Mouse (Mus musculus): ENCODE results near the gene Numa1. TPM values are rescaled to one million over a fixed set of nuclear protein-coding genes. Genes with fewer than 3 reads are reported as not detected.

Numa1 gene
- polyA plus RNA-seq, 1 experiment from 2014 or later: 79.0 TPM

DNA sequence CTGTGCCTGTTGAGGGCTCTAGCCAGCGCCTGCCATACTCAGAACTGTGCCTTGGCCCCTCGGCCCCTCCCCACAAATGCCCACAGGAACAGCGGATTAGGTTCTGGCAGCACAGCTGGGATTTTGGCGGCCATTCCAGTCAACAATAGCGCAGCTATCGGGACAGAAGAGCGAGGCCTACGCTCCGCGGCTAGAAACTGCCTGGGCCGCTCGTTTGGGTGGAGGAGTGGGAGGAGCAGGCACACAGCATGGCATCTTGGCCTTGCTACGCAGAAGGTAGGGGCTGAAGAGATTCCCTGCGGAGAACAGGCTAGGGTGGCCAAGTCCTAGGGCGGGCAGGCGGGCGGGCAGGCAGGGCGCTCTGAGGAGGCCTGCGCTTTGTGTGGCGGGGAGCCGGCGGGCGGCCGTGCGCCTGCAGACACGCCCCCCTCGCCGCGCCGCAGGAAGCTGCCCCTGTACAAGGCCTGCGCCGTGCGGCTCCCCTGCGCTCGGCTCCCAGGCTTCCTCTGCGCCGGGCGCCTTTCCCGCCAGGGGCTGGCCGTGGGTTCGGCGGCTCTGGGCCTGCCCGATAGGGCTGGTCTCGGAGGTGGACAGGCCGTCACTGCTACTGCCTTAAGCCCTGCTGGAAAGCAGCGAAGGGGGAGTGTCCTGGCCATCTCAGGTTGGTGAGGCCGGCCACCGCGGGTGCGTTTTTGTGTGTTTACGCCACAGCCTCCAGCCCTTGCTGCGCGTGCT lies 36.0 kb downstream of the Numa1 start:
- peaks cover 14% of the 10 kb centered on the region for H3K36me3 ChIP-seq
- H3K4me1 ChIP-seq (replicated peaks): peaks cover 49% of the 10 kb centered on the region
- peak; percentile 87 for DNase-seq (ENCODE audit: low spot score)
- H3K9me3 ChIP-seq: no peaks in the 10 kb centered on the region
- no peaks in the 10 kb centered on the region for H3K27me3 ChIP-seq (ENCODE audit: insufficient read depth, poor library complexity, severe bottlenecking)
- peak overlapping the region; percentile 84 for H3K4me3 ChIP-seq
- H3K27ac ChIP-seq: peak overlapping the region; percentile 99
- under 1% methylated on average over 53 of the region's 53 CpGs for WGBS

DNA sequence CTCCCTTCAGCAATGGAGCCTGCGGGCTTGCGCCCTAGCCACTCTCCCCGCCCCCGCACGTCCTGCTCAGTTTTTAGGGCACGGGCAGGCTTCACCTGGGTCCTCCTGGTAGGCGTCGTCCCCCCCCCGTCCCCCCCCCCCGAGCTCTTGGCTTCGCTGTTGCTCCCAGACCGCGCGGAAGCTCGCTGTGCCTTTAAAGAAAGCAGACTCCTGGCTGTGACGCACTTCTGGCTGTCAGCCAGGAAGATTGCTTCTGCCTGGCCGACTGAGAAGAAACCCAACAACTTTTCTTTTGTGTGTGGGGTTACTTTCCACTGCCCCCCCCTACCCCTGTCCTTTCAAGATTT lies 36.5 kb downstream of the Numa1 start:
- 0% methylated on average over 17 of the region's 17 CpGs for WGBS
- Histone ChIP-seq H3K4me1 (replicated peaks) (peaks cover 49% of the 10 kb centered on the region), H3K4me3 (peak overlapping the region; percentile 84), H3K27me3 (ENCODE audit: insufficient read depth, poor library complexity, severe bottlenecking) (no peaks in the 10 kb centered on the region), H3K36me3 (peaks cover 18% of the 10 kb centered on the region), H3K27ac (peak overlapping the region; percentile 99), H3K9me3 (no peaks in the 10 kb centered on the region)
- no peak for DNase-seq (ENCODE audit: low spot score)

- Histone ChIP-seq H3K27ac (peak overlapping the region; percentile 99), H3K4me3 (peak overlapping the region; percentile 84), H3K36me3 (peaks cover 20% of the 10 kb centered on the region), H3K4me1 (replicated peaks) (peaks cover 49% of the 10 kb centered on the region), H3K27me3 (ENCODE audit: insufficient read depth, poor library complexity, severe bottlenecking) (no peaks in the 10 kb centered on the region), H3K9me3 (no peaks in the 10 kb centered on the region)
- 7% methylated on average over 19 of the region's 19 CpGs for WGBS
- peak; percentile 74 for DNase-seq (ENCODE audit: low spot score)
Measured at GRCm38 (mm10) chr7:101970821-101971461, 37.0 kb downstream of the Numa1 start.

GRCm38 (mm10) chr7:101971721-101972120 lies 37.8 kb downstream of the Numa1 start:
- Histone ChIP-seq H3K4me3 (peak overlapping the region; percentile 84), H3K27ac (peak overlapping the region; percentile 99), H3K9me3 (no peaks in the 10 kb centered on the region), H3K4me1 (replicated peaks) (peaks cover 49% of the 10 kb centered on the region), H3K36me3 (peaks cover 28% of the 10 kb centered on the region), H3K27me3 (ENCODE audit: insufficient read depth, poor library complexity, severe bottlenecking) (no peaks in the 10 kb centered on the region)
- 66% methylated on average over 2 of the region's 2 CpGs for WGBS
- no peak for DNase-seq (ENCODE audit: low spot score)

DNA sequence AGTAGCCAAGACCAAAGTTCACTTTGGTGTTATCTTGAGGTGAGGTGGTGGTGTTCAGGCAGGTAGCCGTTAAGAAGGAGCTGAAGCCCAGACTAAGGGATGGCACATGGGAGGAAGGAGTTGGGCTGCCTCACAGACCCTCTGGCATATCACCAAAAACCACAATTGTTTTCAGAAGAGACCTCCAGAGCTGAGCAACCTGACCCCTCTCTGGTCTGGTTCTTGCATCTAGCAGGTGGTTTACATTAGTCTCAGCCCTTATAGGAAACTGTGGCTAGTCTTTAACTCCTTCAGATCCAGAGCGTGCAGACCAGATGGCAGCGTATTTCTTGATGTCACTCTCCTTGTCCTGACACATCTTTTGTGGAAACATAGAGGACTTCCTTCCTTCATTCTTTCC lies 39.8 kb downstream of the Numa1 start:
- Histone ChIP-seq H3K4me1 (replicated peaks) (peaks cover 46% of the 10 kb centered on the region), H3K9me3 (no peaks in the 10 kb centered on the region), H3K27ac (no peak overlapping the region), H3K36me3 (peaks cover 38% of the 10 kb centered on the region), H3K27me3 (ENCODE audit: insufficient read depth, poor library complexity, severe bottlenecking) (no peaks in the 10 kb centered on the region), H3K4me3 (no peak overlapping the region)
- no peak for DNase-seq (ENCODE audit: low spot score)
- 74% methylated on average over 3 of the region's 3 CpGs for WGBS

- Histone ChIP-seq H3K4me1 (replicated peaks) (peaks cover 38% of the 10 kb centered on the region), H3K27me3 (ENCODE audit: insufficient read depth, poor library complexity, severe bottlenecking) (no peaks in the 10 kb centered on the region), H3K9me3 (no peaks in the 10 kb centered on the region), H3K27ac (no peak overlapping the region), H3K4me3 (no peak overlapping the region), H3K36me3 (peaks cover 42% of the 10 kb centered on the region)
- 66% methylated on average over 2 of the region's 2 CpGs for WGBS
- DNase-seq (ENCODE audit: low spot score): no peak
Measured at GRCm38 (mm10) chr7:101974505-101974904, 40.6 kb downstream of the Numa1 start.

- H3K9me3 ChIP-seq: no peaks in the 10 kb centered on the region
- peaks cover 64% of the 10 kb centered on the region for H3K36me3 ChIP-seq
- 73% methylated on average over 1 of the region's 1 CpGs for WGBS
- H3K4me1 ChIP-seq (replicated peaks): no peaks in the 10 kb centered on the region
- no peaks in the 10 kb centered on the region for H3K27me3 ChIP-seq (ENCODE audit: insufficient read depth, poor library complexity, severe bottlenecking)
- no peak overlapping the region for H3K4me3 ChIP-seq
- DNase-seq (ENCODE audit: low spot score): no peak
- H3K27ac ChIP-seq: no peak overlapping the region
Measured at GRCm38 (mm10) chr7:101982735-101983134, 48.8 kb downstream of the Numa1 start.

- WGBS: 91% methylated on average over 3 of the region's 3 CpGs
- H3K27ac ChIP-seq: no peak overlapping the region
- H3K9me3 ChIP-seq: no peaks in the 10 kb centered on the region
- H3K27me3 ChIP-seq (ENCODE audit: insufficient read depth, poor library complexity, severe bottlenecking): no peaks in the 10 kb centered on the region
- no peak overlapping the region for H3K4me3 ChIP-seq
- no peak for DNase-seq (ENCODE audit: low spot score)
- peaks cover 78% of the 10 kb centered on the region for H3K36me3 ChIP-seq
- H3K4me1 ChIP-seq (replicated peaks): no peaks in the 10 kb centered on the region
Measured at GRCm38 (mm10) chr7:101985081-101985480, 51.2 kb downstream of the Numa1 start.

DNA sequence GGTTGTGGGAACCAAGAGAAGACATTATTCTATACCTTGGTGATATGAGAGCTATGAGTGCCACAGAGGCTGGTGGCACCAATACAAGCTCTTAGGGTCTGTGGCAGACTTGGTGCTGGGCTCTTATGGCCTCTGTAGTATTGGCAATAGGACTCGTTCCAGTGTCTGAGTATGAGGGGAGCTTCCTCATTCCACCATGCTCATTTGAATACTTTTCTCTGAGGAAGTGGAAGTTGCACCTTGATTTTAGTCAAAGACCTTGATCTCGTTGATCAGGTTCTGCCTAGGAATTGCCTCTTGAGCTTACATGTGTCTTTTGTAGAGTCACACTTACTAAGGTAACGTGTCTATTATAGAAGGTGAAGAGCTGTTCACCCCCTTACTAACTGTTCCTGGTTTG lies 60.3 kb downstream of the Numa1 start:
- DNase-seq (ENCODE audit: low spot score): no peak
- Histone ChIP-seq H3K9me3 (no peaks in the 10 kb centered on the region), H3K4me3 (no peak overlapping the region), H3K36me3 (peaks cover 100% of the 10 kb centered on the region), H3K27me3 (ENCODE audit: insufficient read depth, poor library complexity, severe bottlenecking) (no peaks in the 10 kb centered on the region), H3K27ac (no peak overlapping the region), H3K4me1 (replicated peaks) (no peaks in the 10 kb centered on the region)
- 92% methylated on average over 3 of the region's 3 CpGs for WGBS

DNA sequence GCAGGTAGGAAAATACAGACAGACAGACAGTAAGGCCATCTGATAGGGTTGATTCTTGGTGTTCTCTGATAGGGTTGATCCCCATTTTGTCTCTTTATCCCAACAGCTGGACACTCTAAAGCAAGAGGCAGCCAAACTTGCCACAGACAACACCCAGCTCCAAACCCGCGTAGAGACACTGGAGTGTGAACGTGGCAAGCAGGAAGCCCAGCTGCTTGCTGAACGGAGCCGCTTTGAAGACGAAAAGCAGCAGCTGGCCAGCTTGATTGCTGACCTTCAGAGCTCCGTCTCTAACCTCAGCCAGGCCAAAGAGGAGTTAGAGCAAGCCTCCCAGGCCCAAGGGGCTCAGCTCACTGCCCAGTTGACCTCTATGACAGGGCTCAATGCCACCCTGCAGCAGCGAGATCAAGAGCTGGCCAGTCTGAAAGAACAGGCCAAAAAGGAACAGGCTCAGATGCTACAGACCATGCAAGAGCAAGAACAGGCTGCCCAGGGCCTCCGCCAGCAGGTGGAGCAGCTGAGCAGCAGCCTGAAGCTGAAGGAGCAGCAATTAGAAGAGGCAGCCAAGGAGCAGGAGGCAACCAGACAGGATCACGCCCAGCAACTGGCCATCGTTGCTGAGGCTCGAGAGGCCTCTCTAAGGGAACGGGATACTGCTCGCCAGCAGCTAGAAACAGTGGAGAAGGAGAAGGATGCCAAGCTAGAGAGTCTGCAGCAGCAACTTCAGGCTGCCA lies 64.5 kb downstream of the Numa1 start:
- peak; percentile 76 for DNase-seq (ENCODE audit: low spot score)
- H3K4me1 ChIP-seq (replicated peaks): no peaks in the 10 kb centered on the region

DNA sequence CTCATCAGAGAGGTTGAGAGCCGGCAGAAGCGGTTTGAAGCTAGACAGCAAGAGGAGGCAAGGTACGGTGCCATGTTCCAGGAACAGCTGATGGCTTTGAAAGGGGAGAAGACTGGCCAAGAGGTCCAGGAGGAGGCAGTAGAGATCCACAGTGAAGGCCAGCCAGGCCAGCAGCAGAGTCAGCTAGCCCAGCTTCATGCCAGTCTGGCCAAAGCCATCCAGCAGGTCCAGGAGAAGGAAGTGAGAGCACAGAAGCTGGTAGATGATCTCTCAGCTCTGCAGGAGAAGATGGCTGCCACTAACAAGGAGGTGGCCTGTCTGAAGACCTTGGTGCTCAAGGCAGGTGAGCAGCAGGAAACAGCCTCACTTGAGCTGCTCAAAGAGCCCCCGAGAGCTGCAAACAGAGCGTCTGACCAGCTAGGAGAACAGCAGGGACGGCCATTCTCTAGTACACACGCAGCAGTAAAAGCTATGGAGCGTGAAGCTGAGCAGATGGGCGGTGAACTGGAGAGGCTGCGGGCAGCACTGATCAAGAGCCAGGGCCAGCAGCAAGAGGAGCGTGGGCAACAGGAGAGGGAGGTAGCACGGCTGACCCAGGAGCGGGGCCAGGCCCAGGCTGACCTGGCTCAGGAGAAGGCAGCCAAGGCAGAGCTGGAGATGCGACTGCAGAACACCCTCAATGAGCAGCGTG lies 65.7 kb downstream of the Numa1 start:
- no peaks in the 10 kb centered on the region for H3K9me3 ChIP-seq
- H3K27me3 ChIP-seq (ENCODE audit: insufficient read depth, poor library complexity, severe bottlenecking): no peaks in the 10 kb centered on the region
- no peak overlapping the region for H3K4me3 ChIP-seq
- no peak for DNase-seq (ENCODE audit: low spot score)
- WGBS: 90% methylated on average over 15 of the region's 15 CpGs
- no peaks in the 10 kb centered on the region for H3K4me1 ChIP-seq (replicated peaks)
- no peak overlapping the region for H3K27ac ChIP-seq
- H3K36me3 ChIP-seq: peaks cover 100% of the 10 kb centered on the region

More for the DNA sequence above, 64.5 kb downstream of the Numa1 start:
- no peaks in the 10 kb centered on the region for H3K9me3 ChIP-seq
- no peak overlapping the region for H3K4me3 ChIP-seq
- no peaks in the 10 kb centered on the region for H3K27me3 ChIP-seq (ENCODE audit: insufficient read depth, poor library complexity, severe bottlenecking)
- H3K27ac ChIP-seq: no peak overlapping the region
- 76% methylated on average over 14 of the region's 14 CpGs for WGBS
- peaks cover 100% of the 10 kb centered on the region for H3K36me3 ChIP-seq

DNA sequence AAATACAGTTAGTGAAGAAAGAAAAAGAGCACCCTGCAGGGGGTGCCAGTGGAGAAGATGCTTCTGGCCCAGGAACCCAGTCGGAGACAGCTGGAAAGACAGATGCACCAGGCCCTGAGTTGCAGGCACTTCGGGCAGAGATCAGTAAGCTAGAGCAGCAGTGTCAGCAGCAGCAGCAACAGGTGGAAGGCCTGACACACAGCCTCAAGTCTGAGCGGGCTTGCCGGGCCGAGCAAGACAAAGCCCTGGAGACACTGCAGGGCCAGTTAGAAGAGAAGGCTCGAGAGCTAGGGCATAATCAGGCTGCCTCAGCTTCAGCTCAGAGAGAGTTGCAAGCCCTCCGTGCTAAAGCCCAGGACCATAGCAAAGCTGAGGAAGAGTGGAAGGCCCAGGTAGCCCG lies 66.4 kb downstream of the Numa1 start:
- H3K9me3 ChIP-seq: no peaks in the 10 kb centered on the region
- H3K27me3 ChIP-seq (ENCODE audit: insufficient read depth, poor library complexity, severe bottlenecking): no peaks in the 10 kb centered on the region
- no peaks in the 10 kb centered on the region for H3K4me1 ChIP-seq (replicated peaks)
- no peak overlapping the region for H3K27ac ChIP-seq
- 90% methylated on average over 8 of the region's 8 CpGs for WGBS
- H3K4me3 ChIP-seq: no peak overlapping the region
- H3K36me3 ChIP-seq: peaks cover 100% of the 10 kb centered on the region
- no peak for DNase-seq (ENCODE audit: low spot score)
